Mouse (Mus musculus) lung, adult 18-20 months (tissue): Measurements from ENCODE around the gene Iqce.

Experiments used
- DNase-seq, 2 experiments: peaks; one replicate each; pipeline ENCODE4 v3.0.0; 2022; ENCODE audit warnings: mixed read lengths in 2 of 2

The Iqce gene

DNA sequence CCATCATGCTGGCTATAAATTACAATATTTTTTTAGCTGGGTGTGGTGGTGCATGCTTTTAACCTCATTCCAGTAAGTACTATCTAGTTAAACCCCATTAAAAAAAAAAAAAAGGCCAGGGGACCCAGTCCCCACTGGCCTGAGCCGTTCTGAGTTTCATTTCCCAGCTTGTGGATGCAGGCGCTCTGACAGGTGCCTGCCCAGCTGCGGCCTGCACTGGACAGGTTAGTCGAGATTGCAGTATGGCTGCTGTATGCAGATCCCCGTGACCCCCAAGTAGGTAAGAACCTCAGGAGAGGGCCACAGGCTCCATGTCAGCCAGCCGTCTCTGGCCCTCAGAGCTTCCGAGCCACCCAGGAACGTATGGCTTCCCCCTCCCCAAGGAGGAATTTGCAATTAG lies 40.8 kb downstream of the Iqce start:
- no peak for DNase-seq

DNA sequence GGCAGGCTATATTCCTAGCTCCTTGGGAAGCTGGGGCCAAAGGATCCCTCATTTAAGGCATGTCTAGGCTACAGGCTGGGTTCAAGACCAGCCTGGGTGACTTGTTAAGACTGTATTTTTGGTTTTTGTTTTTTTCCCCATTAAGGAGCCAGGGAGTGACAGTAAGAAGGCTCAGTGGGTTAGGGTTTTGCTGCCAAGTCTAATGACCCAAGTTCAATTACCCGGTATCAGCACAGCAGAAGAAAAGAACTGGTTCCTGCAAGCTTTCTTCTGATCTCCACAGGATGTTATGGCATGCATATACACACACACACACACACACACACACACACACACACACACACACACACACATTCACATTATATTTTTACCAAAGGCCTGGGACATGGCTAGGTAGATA lies 41.8 kb downstream of the Iqce start:
- no peak for DNase-seq

DNA sequence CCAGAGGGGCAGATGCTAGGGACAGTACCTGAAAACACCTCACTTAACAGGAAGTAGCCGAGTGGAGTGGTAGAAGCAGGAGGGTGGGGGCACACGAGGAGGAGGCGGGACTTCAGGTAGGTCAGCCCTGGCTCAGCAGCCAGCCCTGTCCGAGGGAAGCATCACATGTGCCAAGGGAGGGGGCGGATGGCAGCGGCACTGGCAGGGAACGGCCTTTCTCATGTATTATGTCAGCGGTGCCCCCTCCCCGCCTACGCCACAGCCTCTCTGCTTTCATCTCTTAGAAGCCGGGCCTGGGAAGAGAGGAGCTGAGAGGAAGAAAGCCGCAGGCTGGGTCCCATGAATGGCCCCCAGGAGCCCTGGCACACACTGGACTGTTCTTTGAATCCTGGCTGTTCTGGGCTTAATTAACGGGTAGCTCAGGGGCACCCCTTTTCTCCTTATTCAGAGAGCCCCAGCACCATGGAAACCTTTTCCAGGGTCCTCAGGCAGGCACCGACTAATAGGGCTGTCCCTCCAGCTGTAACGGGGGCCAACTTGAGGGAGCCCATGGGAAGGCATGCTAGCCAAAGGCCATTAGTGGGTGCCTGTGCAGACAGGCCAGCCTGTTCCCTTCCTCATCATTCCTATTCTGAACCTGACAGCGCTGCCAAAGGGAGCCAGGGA lies 42.4 kb downstream of the Iqce start:
- DNase-seq, result peak in 1 of 2 experiments; percentile 28

DNA sequence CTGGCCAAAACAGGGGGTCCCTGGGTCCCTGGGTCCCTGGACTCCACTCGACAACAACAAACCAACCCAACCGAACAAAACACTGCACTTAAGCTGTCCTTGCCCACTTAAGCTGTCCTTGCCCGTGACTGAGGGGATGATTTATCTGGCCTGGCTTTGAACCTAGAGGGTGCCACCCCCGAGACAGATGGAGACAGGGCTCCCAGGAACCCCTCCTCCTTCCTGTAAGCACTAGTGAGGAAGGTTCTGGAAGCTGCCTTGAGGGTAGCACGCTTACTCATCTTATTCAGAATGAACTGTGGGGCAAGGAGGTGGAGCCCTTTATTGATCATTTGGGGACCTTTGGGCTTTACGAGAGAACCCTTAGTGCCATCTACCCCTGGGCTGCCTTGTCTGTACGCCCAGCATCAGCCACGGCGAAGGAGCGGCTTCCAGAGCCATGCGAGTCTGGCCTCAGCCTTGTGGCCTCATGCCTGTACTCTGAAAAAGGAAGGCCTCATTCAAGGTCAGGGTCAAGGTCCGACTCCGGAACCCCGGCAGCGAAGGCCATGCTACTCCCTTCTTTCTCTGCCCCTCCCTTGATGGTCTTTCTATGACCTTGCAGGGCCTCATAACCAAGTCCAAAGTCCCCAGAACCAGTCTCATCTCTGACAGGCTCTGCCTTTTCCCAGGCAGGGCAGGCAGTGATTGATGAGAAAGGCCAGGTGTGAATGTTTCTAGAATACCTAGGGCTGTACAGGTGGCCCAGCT lies 47.9 kb downstream of the Iqce start:
- no peak for DNase-seq

DNA sequence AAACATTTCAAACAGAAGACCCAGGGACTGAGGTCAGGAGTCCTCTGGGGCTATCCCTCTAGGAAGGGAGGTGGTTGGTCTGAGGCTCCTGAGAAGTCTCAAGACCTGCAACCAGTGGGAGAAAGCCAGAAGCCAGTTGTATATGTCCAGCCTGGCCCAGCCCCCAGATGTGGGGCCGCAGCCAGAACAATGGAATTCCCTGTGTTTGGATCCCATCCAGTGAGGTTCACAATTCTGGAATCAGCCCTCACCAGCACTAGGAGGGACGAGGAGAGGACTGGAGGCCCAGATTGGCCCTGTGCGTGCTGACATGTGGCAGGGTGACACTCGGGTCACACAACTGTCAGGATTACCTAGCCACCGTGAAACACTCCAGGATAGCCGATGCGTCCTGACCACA lies 49.6 kb downstream of the Iqce start:
- DNase-seq, result no peak

DNA sequence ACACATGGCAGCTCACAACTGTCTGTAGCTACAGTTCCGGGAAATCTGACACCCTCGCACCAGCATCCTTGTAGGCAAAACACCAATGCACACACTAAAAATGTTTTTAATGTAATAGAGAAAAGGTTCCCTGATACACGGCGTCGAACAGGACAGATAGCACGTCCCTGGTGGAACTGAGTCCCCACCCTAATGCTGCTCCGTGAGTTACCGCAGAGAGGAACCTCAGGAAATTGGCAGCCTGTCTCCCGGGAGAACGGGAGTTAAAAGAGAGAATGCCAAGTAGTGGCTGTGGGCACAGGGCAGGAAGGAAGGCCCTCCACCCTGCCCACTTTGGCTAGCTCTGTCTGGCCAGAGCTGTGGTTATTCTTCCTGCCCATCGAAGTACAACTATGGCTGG lies 50.9 kb downstream of the Iqce start:
- DNase-seq, result no peak

DNA sequence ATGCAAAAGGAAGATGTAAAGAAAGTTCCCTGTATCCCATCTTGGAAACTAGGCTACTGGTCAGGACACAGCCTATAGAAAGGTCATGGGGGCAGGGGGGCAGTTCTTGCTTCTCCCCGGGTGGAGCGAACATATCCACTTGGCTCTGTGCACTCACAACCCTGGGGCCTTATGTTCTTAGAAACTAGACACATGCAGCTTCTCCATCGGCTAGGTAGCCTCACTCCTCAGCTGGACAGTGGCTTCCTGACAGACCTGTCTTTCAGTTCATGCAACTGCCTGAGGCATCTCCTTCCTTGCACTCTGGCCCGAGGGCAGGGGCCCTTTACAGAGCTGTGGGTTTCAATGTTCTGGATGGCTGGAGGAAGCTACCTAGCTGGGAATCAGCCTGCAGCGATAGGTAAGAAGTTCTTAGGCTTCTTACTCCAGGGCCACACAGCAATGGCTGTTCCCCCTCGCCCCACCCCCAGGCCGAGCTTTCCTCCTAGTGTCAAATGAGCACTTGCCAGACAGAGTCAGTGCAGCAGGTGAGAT lies 52.2 kb downstream of the Iqce start:
- DNase-seq, result no peak

DNA sequence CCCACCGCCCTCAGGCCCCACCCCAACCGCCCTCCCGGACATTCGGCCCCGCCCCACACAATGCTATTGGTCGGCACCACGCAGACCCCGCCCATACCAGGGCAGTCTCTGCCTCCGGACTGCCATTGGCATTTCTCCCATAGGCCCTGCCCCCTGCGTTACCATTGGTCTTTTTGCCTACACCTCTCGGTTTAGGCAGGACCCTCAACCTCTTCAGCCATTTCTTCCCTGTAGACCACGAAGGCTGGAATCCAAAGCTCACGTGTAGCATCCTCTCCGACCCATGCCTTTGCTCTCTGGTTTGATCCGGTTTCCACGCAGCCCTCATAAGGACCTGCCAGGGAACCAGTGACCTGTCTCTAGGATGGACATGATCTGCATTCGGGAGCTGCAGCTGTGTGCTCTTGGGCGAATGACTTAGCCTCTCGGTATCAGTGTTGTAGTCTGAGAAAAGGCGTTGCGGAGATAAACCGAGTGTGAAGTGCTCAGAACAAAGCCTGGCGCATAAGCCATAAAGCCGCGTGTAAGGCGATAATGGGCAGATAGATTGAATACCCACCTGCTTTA lies 53.0 kb downstream of the Iqce start:
- DNase-seq, result peak; percentile 96 to 98

DNA sequence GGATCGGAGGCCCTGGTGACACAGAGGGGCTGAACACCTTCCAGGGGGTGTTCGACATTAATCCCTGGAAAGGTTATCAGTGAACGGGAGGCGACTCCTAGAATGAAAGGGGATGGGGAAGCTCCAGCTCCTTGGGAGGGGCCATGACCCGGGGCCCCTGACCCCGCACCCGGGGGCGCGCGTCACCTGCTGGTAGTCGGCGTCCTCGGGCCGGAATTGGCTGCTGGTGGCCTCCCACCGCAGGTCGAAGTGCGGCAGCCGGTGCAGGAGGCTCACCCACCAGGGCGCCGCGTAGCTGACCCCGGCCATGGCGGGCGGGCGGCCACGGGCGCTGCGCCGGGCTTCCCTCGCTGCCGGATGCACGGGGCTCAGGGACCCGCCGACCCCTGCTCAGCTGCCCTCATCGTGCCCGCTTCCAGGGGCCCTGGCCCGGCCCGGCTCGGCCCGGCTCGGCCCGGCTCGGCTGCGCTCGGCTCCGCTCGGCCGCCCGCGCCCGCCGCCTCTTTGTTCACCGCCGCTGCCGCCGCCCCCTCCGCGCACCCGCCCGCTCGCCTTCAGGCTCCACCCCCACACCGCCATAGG lies 53.6 kb downstream of the Iqce start, which contains the start of gene Ttyh3:
Gene Ttyh3 (minus strand): TSS at position 513 of the 582 bp plus-strand sequence.
- peak in 1 of 2 experiments; percentile 58 for DNase-seq

DNA sequence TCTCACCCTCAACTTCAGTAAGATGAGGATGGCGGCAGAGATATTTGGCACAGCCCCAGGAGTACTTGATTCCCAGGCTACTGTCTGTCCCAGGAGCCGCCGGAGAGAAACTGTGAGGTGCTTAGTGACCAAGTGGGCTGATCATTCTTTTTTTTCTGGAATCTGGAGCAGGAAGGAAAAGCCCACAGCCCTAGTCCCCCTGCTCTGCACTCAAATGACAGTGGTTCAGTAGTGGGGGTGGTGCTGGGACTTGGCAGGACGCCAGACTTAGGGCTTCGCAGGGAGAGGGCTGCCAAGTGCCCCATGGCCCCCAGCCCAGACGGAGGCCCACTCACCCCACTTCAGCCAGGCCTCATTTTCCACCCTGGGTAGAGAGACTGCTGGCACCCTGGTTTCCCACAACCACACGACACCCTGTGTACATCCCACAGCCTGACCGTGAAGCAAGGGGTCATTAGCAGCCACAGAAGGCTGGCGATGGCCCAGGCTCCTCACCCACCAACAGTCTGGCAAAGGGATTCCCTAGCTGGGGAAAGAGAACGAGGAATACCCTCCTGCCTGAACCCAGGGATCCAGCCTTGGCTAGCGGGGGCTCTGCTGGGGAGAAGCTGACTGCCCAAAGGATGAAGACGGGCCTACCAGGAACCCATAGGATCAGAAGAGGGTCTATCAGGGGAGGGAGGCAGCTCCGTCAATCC lies 54.2 kb downstream of the Iqce start:
- DNase-seq, result peak in 1 of 2 experiments; percentile 27

DNA sequence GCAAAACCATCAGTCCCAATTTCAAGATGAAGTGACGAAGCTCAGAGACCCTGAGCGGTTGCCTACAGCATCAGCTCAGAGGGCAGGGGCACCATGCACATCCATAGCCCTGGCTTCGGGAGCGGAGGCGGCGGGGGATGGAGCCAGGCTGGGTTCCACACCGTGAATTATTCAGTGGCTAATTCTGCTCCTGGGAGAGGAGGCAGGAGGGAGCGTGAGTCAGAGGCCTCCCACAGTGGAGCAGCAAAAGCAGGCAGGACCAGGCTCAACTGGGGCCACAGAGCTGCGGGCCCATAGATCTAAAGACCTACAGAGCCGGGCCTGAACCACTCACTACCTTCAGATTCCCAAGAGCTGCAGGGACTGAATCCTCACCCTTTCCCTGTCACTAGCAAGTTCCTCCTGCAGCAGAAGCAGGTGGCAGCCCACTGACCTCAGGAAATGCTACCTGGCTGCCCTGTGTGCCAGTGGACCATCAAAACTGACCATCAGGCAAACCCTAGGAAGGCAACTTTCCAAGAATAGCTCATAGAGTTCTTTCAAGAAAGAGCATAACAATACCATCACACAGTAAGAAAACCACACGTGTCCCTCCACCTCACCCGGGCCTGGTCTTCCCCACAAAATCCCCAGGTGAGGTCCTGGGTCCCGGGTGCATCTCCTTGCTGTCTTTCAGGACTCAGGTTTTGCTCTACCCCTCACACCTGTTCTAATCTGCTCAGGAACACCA lies 55.0 kb downstream of the Iqce start:
- no peak for DNase-seq

DNA sequence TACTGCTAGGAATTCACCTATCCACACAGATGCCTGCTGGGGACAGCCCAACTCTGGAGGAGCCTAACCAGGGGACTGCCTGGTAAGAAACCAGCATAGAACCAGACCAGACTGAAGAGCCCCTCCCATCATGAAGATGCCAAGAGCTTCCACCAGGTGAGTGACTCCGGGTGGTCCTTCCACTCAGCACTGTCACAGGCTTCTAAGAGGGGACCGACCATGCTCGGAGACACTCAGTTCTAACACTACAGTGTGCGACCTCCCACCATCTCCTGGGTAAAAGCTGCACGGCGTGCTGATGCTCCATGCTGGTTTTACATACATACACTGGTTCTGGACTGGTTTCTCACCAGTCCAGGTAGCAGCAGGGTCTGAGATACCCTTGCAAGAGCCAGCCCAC lies 56.0 kb downstream of the Iqce start:
- DNase-seq, result no peak

DNA sequence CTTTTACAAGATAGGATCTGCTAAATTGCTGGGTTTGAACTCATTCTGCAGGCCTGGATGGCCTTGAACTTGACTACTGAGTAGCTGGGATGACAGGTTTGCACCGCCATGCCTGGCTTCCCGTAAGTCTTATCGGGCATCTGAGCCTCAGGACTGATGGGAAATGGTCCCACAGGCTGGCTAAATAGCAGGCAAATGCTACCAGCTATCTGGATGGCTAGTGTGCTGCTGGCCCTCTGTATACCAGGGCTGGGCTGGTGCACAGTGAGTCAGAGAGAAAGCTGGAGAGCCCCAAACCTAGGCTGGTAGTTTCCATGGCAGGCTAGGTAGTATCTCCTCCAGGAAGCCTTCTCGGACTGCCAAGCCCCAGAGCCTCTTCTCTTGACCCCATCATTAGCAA lies 56.7 kb downstream of the Iqce start:
- DNase-seq, result no peak

DNA sequence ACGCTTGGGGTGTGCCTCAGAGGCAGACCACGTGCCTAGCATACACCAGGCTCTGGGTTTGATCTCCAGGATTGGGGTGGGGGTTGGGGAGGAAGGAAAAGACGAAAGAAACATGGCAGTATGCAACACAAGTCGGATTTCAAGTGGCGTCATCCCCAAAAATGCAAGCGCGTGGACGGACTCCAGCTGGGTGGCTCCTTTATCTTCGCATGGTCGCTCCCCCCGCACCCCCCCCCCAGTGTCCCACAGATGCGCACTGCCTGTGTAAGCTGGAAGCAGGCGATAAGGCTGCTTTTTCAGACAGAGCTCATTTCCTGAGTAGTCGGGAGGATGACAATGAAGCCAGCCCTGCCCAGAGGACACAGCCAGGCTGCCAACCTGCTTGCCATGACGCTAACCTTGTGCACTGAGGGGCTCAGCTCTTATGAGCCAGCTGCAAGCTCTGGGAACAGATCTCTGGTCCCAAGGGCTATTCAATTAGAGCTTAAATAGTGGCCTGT lies 57.4 kb downstream of the Iqce start:
- DNase-seq, result peak; percentile 66 to 82

DNA sequence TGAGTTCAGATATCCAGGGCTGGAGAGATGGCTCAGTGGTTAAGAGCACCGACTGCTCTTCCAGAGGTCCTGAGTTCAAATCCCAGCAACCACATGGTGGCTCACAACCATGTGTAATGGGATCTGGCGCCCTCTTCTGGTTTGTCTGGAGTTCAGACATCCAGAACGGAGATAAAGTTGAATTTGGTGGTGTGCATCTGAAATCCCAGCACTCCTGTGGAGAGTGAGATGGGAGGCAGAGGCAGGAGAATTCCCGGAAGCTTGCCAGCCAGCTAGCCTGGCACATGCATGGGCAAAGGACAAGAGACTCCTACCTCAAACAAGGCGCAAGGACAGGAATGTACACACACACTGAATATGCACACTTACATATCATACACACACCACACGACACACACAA lies 57.9 kb downstream of the Iqce start:
- no peak for DNase-seq

DNA sequence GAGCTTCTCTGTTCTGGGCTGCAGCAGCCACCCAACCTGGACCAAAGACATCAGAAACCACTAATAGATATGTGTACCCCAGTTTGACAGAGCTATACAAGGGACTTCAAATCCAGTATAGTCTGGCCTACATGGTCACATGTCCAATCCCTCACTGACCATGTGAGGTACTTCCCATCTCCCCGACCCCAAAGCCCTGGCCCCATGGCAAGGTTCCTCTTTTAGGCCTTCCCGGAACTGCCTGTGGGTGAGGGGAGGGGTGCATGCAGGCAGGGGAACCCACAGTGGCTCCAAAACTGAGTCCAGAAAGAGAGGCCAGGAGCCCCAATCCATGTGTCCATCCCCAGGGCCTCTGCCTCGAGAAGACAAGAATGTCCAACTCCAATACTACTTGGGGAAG lies 60.1 kb downstream of the Iqce start:
- peak; percentile 63 to 67 for DNase-seq

DNA sequence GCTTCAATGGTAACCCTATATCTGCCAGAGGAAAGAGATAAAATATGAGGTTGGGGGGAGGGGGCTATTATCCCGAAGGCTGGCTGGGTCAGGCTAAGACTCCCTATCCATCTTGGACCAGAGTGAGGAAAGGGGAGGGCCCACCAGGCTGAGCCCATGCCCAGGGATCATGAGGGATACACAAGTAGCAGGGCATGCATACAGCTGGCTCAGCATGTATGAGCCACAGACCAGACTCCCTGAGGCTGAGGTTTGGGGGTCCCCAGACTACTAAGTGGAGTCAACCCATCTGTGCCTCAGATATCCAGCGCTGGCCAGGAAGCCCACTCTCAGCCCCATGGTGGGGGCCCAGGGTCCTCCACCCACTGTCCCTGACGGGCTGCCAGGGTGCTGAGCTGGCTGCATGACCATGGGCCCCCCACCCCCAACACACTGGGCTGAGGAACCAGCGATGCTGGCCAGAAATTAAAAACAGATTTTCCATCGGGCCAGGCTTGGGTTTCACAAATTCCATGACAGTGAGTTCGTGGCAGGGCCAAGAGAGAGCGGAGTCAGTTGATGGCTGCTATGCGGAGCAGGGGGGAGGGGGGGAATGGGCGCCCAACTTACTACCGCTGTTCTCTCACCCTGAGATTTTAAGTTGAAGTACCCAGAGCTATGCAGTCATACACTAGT lies 60.8 kb downstream of the Iqce start:
- no peak for DNase-seq

DNA sequence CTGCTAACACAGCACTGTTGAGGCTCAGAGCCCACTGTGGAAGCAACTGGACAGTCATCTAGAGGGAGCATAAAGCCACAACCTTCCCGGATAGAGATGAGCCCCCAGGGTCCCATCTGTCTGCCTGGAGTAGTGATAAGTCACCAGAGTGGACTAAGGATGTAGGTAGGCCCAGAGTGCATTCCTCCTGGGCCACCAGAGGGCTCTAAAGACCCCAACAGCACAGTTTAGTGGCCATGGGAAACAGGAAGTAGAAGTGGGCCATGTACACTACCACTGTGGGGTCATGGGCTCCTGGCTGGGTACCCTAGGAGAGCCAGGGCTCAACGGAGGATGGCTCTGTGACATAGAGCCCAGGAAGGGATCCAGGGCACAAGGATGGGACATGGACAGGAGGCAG lies 61.4 kb downstream of the Iqce start:
- no peak for DNase-seq

DNA sequence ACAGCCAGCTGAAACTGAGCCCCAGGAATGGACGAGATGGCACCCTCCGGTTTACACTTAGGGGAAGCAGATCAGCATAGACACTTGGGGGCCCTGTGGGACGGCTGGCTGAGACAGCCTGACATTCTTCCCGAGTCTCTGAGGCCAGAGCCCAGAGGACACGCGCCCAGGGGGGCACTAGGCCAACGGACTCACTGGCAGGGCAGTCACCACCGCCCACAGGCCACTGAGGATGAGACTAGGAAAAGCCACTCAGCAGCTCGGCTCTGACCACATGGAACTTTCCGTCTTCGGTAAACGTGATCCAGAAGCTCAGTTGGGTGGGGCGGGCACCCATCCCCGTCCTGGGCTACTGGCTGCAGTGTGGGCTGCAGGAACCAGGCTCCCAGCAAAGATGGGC lies 62.3 kb downstream of the Iqce start:
- DNase-seq, result no peak

DNA sequence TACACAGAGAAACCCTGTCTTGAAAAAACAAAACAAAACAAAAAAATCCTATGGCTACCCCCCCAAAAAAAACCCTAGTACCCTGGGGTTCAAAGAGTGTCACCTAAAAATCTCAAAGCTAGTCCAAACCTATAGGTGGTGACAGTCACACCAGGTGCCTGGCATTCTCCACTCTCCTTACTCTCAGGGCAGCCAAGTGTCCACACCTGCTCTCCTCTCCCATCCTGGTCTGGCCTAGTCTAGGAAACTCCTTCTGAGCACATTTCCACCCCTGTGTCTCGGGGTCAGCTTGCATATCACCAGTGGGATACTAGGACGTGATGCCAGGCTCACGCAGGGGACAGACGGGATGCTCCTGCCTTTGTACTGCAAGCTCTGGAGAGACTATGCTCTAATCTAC lies 62.9 kb downstream of the Iqce start:
- no peak for DNase-seq

DNA sequence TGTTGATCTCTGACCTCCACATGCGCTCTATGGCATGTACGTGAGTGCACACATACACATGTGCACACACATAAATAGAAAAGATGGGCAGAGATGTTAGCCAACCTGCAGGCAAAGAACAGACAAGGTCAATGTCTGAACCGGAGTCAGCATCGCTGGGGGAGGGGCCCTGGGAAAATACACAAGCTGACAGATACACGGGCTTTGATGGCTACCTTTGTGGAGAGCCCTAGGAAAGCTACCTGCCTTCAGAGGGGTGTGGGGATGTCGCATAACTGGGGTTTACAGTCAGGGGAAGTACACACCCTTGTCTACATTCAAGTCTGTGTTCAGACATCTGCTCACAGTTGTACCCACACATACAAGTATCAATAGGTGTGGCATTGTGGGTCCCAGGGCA lies 63.7 kb downstream of the Iqce start:
- no peak for DNase-seq
